Mouse (Mus musculus) midbrain, postnatal 0 days (tissue): ENCODE measurements at regions not wholly inside any gene's neighbourhood (a gene's known extent, or its start where the extent isn't known, plus 50 kb on each side); places are given as distances from the start of the nearest gene placed in this dataset.

Source experiments
- ATAC-seq: fragments of 200-750 bp; cut with Nextera tagmentation; 2 replicates; pipeline ENCODE4 v1.8.0; 2017; ENCODE audit warnings: moderate number of reproducible peaks, mild to moderate bottlenecking, moderate TSS enrichment, moderate library complexity; ENCODE audit not compliant: low FRiP score
- DNase-seq: peaks from one replicate; pipeline ENCODE4 v3.0.0-alpha.2; 2015; ENCODE audit warnings: low spot score
- H3K27ac ChIP-seq: fragments of 300-500 bp; sonication (generic); 2 replicates; pipeline ENCODE4 v1.5.1; 2014; ENCODE audit warnings: low read depth, mild to moderate bottlenecking, low read length, mixed read lengths
- H3K27me3 ChIP-seq: fragments of 300-500 bp; sonication (generic); 2 replicates; pipeline ENCODE4 v1.6.1; 2014; ENCODE audit warnings: low read length, control low read depth, mixed read lengths; ENCODE audit not compliant: insufficient read depth
- H3K36me3 ChIP-seq: fragments of 300-500 bp; sonication (generic); 2 replicates; pipeline ENCODE4 v1.6.1; 2014; ENCODE audit warnings: low read length, control low read depth, mixed read lengths; ENCODE audit not compliant: insufficient read depth
- H3K4me1 ChIP-seq: fragments of 300-500 bp; sonication (generic); 2 replicates; pipeline ENCODE4 v1.6.1; 2014; ENCODE audit warnings: mild to moderate bottlenecking, control low read depth, antibody characterized with exemption, low read length, mixed read lengths; ENCODE audit not compliant: insufficient read depth
- H3K4me2 ChIP-seq: fragments of 300-500 bp; sonication (generic); 2 replicates; pipeline ENCODE4 v1.6.1; 2014; ENCODE audit warnings: low read depth, mild to moderate bottlenecking, low read length, mixed read lengths; ENCODE audit not compliant: poor library complexity, severe bottlenecking
- H3K4me3 ChIP-seq: fragments of 300-500 bp; sonication (generic); 2 replicates; pipeline ENCODE4 v1.5.1; 2014; ENCODE audit warnings: low read depth, mild to moderate bottlenecking, low read length, moderate library complexity
- H3K9ac ChIP-seq: fragments of 300-500 bp; sonication (generic); replicated peaks from 2 replicates; pipeline ENCODE4 v1.6.1; 2014; ENCODE audit warnings: mild to moderate bottlenecking, low read length, moderate library complexity, mixed read lengths; ENCODE audit not compliant: poor library complexity, severe bottlenecking
- H3K9me3 ChIP-seq: fragments of 300-500 bp; sonication (generic); 2 replicates; pipeline ENCODE4 v1.6.1; 2016; ENCODE audit warnings: low read length, control low read depth
- CTCF ChIP-seq: IDR thresholded peaks from 2 replicates; pipeline ENCODE4 v1.5.1; 2016; ENCODE audit warnings: antibody characterized with exemption, mild to moderate bottlenecking
- WGBS: fragments of 180-500 bp; shearing (Covaris S2); extraction: QIAGEN DNeasy Blood & Tissue Kit; methylation state at CpG from one replicate; pipeline ENCODE4 v1.1.7; 2014; 5-methylcytosine and 5-hydroxymethylcytosine counted together

GRCm38 (mm10) chr1:185111347-185112016 is 92.4 kb upstream of the Rab3gap2 start:
- H3K27me3 ChIP-seq: no peaks in the 10 kb centered on the region
- no peaks in the 10 kb centered on the region for H3K36me3 ChIP-seq
- peak; percentile 49 for DNase-seq
- H3K4me1 ChIP-seq: no peaks in the 10 kb centered on the region
- H3K4me3 ChIP-seq: no peak overlapping the region
- no peak overlapping the region for H3K9ac ChIP-seq
- ATAC-seq: no peak
- no peak overlapping the region for H3K4me2 ChIP-seq
- no peak overlapping the region for H3K27ac ChIP-seq
- WGBS: 65% methylated on average over 10 of the region's 10 CpGs
- no peaks in the 10 kb centered on the region for H3K9me3 ChIP-seq
- TF ChIP-seq CTCF: no peak

GRCm38 (mm10) chr1:185104945-185105884 is 98.7 kb upstream of the Rab3gap2 start:
- H3K9me3 ChIP-seq: no peaks in the 10 kb centered on the region
- H3K9ac ChIP-seq: no peak overlapping the region
- no peak for ATAC-seq
- no peak for TF ChIP-seq CTCF
- no peak overlapping the region for H3K4me3 ChIP-seq
- 48% methylated on average over 7 of the region's 7 CpGs for WGBS
- no peak overlapping the region for H3K27ac ChIP-seq
- no peaks in the 10 kb centered on the region for H3K36me3 ChIP-seq
- DNase-seq: no peak
- no peak overlapping the region for H3K4me2 ChIP-seq
- no peaks in the 10 kb centered on the region for H3K4me1 ChIP-seq
- no peaks in the 10 kb centered on the region for H3K27me3 ChIP-seq

GRCm38 (mm10) chr1:185103803-185104202 is 100.1 kb upstream of the Rab3gap2 start:
- no peak overlapping the region for H3K9ac ChIP-seq
- ATAC-seq: no peak
- H3K36me3 ChIP-seq: no peaks in the 10 kb centered on the region
- H3K27me3 ChIP-seq: no peaks in the 10 kb centered on the region
- H3K4me1 ChIP-seq: 0 out of 2 replicates have a peak, but pooled peaks cover 8% of the 10 kb centered on the region
- no peak overlapping the region for H3K4me3 ChIP-seq
- 94% methylated on average over 4 of the region's 4 CpGs for WGBS
- no peak overlapping the region for H3K4me2 ChIP-seq
- DNase-seq: no peak
- H3K27ac ChIP-seq: no peak overlapping the region
- H3K9me3 ChIP-seq: no peaks in the 10 kb centered on the region
- TF ChIP-seq CTCF: no peak

DNA sequence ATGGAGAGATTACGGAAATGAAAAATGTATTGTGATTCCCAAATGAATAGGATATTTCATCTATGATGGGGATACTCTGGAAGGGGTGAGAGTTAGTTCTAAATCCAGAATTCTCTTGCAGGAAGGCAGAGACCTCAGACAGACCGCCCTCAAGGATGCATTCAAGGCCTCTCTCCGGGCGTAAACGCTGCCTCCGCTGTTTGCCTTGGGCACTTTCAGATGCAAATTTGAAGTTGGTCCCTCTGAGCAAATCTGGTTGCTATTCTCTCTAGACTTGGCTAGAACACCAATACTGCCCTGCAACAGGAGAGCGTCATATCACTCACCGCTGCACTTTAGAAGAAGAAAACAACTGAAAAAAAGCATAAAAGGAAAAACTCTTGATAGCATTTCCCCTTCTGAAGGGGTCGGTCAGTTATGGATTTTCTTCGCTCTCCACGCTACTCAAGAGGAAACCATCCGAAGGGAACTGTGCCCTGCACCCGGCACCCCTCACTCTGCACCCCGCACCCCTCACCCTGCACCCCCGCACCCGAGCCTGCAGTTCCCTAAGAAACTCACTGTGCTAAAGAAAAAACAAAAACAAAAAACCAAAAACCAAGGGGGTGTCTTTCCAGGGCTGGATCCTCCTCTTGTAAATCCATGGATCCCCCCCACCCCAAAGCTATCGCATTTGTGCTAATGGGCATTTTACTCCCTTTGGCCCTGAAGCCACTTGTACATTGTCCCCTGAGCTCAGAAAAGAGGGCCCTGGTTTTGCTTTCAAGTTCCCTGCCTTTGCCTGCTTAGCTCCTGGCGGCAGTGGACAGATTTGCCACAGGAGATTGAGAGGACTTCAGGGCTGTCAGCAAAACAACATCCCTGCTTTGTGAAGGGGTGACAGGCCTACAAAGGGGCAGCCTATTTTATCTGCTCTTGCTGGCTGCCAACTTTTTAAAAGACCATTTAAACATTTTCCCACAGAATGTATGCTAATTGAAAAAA is 99.9 kb upstream of the Mark1 start:
- no peak for DNase-seq
- no peak overlapping the region for H3K4me3 ChIP-seq
- H3K9me3 ChIP-seq: no peaks in the 10 kb centered on the region
- TF ChIP-seq CTCF: no peak
- ATAC-seq: no peak
- no peak overlapping the region for H3K9ac ChIP-seq
- 11% methylated on average over 18 of the region's 18 CpGs for WGBS
- no peaks in the 10 kb centered on the region for H3K36me3 ChIP-seq
- H3K4me1 ChIP-seq: peaks cover 11% of the 10 kb centered on the region; the same call in 1 of the 2 replicates
- H3K27me3 ChIP-seq: no peaks in the 10 kb centered on the region
- H3K4me2 ChIP-seq: peak overlapping the region; percentile 12; the same call in 1 of the 2 replicates
- H3K27ac ChIP-seq: no peak overlapping the region

GRCm38 (mm10) chr1:185098195-185098974 is 99.0 kb upstream of the Mark1 start:
- peaks cover 11% of the 10 kb centered on the region; the same call in 1 of the 2 replicates for H3K4me1 ChIP-seq
- TF ChIP-seq CTCF: no peak
- no peaks in the 10 kb centered on the region for H3K36me3 ChIP-seq
- peak overlapping the region; percentile 12; the same call in 1 of the 2 replicates for H3K4me2 ChIP-seq
- no peak overlapping the region for H3K9ac ChIP-seq
- no peaks in the 10 kb centered on the region for H3K9me3 ChIP-seq
- ATAC-seq (no peak), DNase-seq (no peak)
- H3K4me3 ChIP-seq: no peak overlapping the region
- H3K27ac ChIP-seq: no peak overlapping the region
- H3K27me3 ChIP-seq: no peaks in the 10 kb centered on the region
- WGBS: 10% methylated on average over 17 of the region's 17 CpGs
